Mouse (Mus musculus): ENCODE results near the gene Fam69b.

Fam69b gene

DNA sequence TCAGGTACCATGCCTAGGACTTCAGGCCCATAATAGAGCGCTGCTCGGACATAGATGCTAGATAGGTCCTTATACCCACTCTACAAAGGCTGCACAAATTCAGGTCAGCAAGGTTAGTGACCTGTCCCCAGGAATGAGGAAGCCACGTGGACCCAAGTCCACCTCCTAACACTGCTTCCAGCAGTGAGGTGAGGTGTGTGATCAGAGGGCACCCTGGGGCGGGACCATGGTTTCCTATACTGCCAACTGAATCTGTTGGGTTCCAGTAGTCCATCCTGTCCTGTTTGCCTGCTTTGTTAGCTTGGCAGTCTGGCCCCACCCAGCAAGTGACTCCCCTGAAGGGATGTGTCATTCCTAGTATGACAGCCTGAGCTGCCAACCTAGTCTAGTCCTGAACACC is 28.3 kb upstream of the Fam69b start:
- no peak for DNase-seq

DNA sequence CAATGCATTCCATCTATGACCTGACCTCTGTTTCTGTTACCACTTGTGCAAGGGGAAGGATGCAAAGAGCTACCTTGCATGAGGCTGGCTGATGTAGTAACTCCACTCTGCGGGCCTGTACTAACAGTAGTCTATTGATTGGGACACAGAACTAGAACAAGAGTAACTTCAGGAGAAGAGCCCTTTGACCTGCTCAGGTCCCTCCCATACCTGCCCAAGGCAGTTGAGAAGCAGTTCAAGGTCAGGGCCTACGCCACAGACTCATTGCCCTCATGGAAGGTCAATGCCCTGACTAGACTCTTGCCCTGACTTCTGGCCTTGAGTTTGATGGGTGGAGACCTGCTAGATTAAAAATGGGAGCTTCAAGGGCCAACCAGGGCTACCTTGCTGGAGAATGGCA is 27.6 kb upstream of the Fam69b start:
- no peak for DNase-seq

DNA sequence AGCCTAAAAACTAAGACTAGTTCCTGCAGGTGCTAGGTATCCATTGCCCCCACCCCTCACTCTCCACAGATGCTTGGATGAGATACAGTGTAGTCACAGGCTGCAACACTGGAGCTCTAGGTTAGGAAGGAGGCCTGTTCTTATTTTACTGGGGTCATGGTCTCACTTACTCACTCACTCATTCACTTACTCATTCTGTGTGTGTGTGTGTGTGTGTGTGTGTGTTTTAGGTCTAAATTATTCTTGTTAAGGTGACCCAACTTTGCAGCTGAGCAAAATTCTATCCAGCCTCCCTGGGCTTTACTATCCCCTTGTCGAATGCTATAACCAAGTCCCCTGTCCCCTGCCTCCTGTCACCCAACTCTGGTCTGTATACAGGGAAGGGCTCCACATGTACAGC is 26.7 kb upstream of the Fam69b start:
- DNase-seq, result no peak

DNA sequence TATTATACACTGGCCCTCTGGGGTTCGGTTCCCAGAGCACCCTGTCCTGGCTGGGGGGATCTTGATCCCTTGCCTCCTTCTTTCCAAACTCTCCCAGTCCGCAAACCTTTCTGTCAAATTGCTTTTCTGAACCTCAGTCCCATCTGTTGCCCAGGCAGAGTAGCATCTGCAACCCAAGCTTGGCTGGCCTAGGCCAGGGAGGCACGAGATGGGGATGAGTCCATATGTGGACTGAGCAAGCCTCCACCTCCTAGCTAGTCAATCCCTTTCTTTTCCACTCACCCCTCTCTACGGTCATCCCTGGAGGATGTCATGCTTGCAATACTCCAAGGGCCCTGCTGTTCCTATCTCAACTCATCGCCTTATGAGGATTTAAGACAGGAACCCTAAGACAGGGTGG is 25.6 kb upstream of the Fam69b start:
- no peak for DNase-seq

DNA sequence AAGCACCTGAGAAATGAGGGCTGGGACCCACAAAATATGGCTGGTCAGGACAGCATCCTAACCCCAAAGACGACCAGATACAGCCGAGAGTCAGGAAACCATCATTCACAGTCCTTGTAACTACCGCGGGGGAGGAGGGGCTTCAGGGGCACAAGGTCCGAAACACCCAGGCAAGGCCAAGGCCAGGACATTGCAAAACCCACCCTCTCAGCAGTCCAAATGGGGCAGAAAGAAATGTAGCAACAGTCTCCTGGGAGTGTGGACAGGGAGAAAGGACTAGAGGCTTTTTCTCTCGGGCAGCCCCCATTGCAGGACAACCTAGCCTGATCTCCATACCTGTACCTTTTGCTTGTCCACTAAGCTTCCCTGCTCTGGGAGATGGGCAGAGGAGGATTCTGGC is 25.1 kb upstream of the Fam69b start:
- DNase-seq, result no peak

GRCm38 (mm10) chr2:26603720-26604671 is 24.3 kb upstream of the Fam69b start, which contains the start of gene Agpat2:
Gene Agpat2, minus strand, starts transcription at chr2:26604417.
- DNase-seq, result peak in 1 of 2 experiments; percentile 37

GRCm38 (mm10) chr2:26605331-26605730 is 22.9 kb upstream of the Fam69b start:
- DNase-seq, result no peak

- no peak for DNase-seq
Measured at GRCm38 (mm10) chr2:26606579-26606978, 21.7 kb upstream of the Fam69b start.

DNA sequence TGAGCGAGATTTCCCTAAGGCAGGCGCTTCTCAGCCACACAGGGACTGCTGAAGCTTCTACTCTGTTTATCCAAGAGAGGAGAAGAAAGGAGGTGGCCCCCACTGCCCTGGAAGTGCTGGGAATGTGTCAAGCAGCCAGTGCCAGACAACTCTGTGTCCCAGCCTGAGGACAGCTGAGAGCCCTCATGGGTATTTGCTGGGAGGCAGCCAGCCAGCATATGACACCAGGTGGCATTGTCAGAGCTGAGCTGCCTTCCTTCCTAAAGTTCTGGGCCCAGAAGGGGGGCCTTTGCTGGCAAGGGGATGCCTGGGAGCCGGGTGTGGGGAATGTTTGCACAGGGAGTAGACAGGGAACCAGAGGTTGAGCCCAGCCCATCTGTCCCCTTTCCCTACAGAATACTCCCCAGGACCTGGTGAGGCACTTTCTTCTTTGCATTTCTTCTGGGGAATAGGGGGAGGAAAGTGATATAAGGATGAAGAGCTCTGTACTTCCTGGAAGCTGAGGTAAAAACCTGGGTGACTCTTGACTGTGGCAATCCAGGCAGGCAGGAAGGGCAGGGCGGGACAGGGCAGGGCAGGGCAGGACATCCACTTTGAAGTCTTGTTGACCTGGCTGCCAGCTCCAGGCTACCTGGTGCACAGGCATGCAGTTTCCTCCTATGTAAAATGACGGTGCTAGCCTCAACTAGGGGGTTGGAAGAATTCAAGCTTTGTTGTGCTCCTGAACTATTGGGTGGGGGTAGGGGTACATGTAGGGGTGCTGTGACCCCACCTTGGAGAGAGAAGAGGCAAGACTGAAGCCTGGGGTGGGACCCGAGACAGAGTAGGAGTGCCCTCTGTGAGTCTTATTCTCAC is 21.0 kb upstream of the Fam69b start:
- no peak for DNase-seq

- DNase-seq, result no peak
Measured at GRCm38 (mm10) chr2:26608781-26609180, 19.5 kb upstream of the Fam69b start.

GRCm38 (mm10) chr2:26609261-26609661 is 19.0 kb upstream of the Fam69b start:
- no peak for DNase-seq

- DNase-seq, result no peak
Measured at GRCm38 (mm10) chr2:26610526-26610925, 17.7 kb upstream of the Fam69b start.

GRCm38 (mm10) chr2:26611054-26611453 is 17.2 kb upstream of the Fam69b start:
- DNase-seq, result no peak

DNA sequence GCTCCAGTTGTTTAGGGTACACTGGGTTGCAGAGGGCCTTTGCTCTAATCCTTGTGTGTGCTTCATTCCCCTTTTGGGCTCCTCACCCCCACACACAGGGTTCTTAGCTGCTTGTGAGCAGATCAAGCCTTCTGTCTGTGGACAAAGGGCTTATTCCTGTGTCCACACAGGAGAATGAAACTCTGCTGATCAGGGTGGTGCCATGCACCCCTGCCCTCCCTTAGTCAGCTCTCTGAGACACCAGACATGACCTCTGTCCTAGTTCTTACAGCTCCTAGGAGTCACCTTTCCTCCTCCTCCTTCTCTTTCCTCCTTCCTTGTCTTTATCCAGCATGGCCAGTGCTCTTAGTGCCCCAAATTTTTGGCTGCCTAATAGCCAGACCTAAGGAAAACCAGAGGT is 16.4 kb upstream of the Fam69b start:
- no peak for DNase-seq

DNA sequence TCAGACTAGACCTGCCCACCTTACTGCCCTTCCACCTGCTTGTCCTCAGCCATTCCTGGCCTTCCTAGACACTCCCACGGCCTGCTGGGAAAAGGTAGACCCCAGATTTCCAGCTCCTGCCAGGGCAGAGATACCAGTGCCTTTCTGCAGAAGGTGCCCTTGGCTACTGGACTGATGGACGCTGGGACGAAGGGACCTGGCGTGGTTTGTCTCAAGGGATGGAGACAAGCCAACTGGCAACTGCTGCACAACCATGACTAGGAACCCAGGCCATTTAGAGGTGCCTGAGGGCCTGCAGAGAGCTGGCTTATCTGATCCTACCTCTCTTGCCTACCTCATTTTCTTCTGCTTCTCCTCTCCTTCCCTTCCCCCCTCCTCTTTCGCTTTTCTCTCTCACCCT is 13.4 kb upstream of the Fam69b start:
- DNase-seq, result no peak

- DNase-seq, result no peak
Measured at GRCm38 (mm10) chr2:26615459-26616124, 12.7 kb upstream of the Fam69b start.

GRCm38 (mm10) chr2:26617331-26617730 is 10.9 kb upstream of the Fam69b start:
- no peak for DNase-seq

DNA sequence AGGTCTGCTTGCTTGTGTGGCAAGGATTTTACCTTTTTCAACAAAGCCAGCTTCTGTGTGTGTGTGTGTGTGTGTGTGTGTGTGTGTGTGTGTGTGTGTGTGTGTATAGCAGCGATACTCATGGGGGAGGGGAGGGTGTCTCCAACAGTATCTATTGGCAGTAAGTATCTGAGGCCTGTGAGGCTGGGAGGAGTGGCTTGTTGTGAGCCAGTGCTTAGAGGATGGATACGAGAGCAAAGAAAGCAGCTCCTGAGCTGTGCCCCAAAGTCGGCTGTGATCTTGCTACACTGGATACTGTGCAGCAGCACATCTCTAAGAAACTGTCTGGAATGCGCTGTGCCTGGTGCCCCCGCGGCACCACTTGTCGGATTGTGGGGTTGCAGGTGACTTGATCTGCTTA is 10.3 kb upstream of the Fam69b start:
- DNase-seq, result no peak

GRCm38 (mm10) chr2:26621246-26621645 is 7.0 kb upstream of the Fam69b start:
- DNase-seq, result no peak

- no peak for DNase-seq
Measured at GRCm38 (mm10) chr2:26622984-26623383, 5.3 kb upstream of the Fam69b start.

DNA sequence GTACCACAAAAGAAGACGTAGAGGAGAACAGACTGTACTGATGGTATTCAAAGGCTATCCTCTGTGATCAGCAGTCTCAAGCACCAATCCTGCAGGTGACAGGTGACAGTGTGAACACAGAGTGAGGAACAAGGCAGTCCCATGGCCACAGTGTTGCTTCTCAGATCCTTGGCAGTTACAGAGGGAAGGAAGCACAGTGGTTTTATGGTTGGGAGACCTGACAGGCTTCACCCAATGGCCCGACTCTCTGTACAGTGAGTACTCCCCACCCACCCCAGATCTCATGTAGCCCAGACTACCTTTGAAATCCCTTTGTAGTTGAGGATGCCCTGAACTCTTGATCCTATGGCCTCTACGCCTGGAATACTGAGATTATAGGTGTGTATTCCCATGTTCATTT is 2.8 kb upstream of the Fam69b start:
- DNase-seq, result no peak

- DNase-seq, result no peak
Measured at GRCm38 (mm10) chr2:26626081-26626480, 2.2 kb upstream of the Fam69b start.

DNA sequence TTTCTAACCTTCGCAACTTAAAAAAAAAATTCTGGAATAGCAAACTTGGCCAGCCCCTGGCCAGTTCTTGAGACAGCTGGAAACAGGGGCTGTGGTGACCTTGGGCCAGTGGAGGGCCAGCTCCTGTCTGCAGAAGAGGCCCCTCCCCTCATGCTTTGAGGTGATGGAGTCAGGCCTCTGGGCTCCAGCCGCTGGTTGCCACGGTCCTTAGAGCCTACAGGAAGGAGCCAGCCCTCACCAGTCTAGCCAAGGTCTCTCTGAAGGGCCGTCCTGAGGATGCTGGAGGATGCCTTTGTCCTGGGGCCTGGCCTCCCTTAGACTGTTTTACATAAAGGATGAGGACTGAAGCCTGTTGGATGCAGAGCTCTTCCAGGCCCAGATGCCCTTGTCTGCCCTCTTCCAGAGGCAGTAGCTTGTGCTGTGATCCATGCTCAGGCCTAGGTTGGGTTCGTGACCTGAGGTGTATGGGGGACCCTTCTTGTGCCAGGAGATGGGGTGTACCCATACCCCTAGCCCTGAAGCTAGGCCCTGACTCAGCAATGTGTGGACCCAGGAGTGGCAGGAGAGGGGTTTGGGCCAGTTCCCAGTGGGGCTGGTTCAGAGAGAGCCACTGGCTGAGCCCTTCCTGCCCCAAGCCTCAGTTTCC is 658 bp downstream of the Fam69b start:
- no peak for DNase-seq
